Mouse (Mus musculus) CH12.LX (cell line): ENCODE results near the gene Fam162a. TPM values are rescaled to one million over a fixed set of nuclear protein-coding genes. Genes with fewer than 3 reads are reported as not detected.
A peak's percentile ranks its signal among the peaks of the same experiment; 100 is the strongest.

Experiments used
- DNase-seq: peaks from one replicate; pipeline ENCODE4 v3.0.0-alpha.2; 2013; ENCODE audit errors: extremely low read depth
- H3K27ac ChIP-seq: 2 replicates; pipeline ENCODE4 v1.5.1; 2012; ENCODE audit warnings: low read depth, mild to moderate bottlenecking, control low read depth, moderate library complexity; ENCODE audit not compliant: insufficient read depth
- H3K27me3 ChIP-seq: replicated peaks from 2 replicates; pipeline ENCODE3; 2012; ENCODE audit warnings: inconsistent platforms
- H3K36me3 ChIP-seq, 2 experiments: replicated peaks in 1 of 2; 2 replicates each; pipeline versions ENCODE3 to v1.6.1; 2012; ENCODE audit warnings: inconsistent platforms in 1 of 2, low read length in 1 of 2, mild to moderate bottlenecking in 1 of 2, mixed read lengths in 1 of 2, moderate library complexity in 1 of 2; ENCODE audit not compliant: control insufficient read depth in 1 of 2, insufficient read depth in 1 of 2
- H3K4me1 ChIP-seq, 2 experiments: 2 replicates each; pipeline ENCODE4 v1.6.1; 2012; ENCODE audit warnings: inconsistent platforms in 1 of 2, moderate library complexity in 1 of 2; ENCODE audit not compliant: insufficient read depth in 2 of 2, control insufficient read depth in 1 of 2
- H3K4me2 ChIP-seq: 2 replicates; pipeline ENCODE4 v1.6.1; 2012; ENCODE audit warnings: low read depth, mild to moderate bottlenecking, control low read depth; ENCODE audit not compliant: poor library complexity, insufficient read depth, severe bottlenecking
- H3K4me3 ChIP-seq, 3 experiments: fragments of 150-350 bp in 1 of 3; sonication (generic) in 1 of 3; replicated peaks in 1 of 3; 2 replicates each; pipeline versions ENCODE3 to v1.5.1; 2011 to 2012; ENCODE audit warnings: low read depth in 2 of 3, low read length in 2 of 3, mild to moderate bottlenecking in 2 of 3, moderate library complexity in 2 of 3, control low read depth in 1 of 3, improper control_type of control experiment in 1 of 3, inconsistent platforms in 1 of 3, mixed read lengths in 1 of 3; ENCODE audit not compliant: poor library complexity in 1 of 3
- H3K79me2 ChIP-seq: replicated peaks from 2 replicates; pipeline ENCODE4 v1.6.1; 2012; ENCODE audit warnings: mild to moderate bottlenecking, moderate library complexity; ENCODE audit not compliant: control insufficient read depth, poor library complexity, insufficient read depth, severe bottlenecking; ENCODE audit errors: extremely low read depth
- H3K9ac ChIP-seq: 2 replicates; pipeline ENCODE4 v1.6.1; 2012; ENCODE audit warnings: low read depth, mild to moderate bottlenecking, control low read depth, moderate library complexity; ENCODE audit not compliant: insufficient read depth
- H3K9me3 ChIP-seq: replicated peaks from 2 replicates; pipeline ENCODE3; 2012; ENCODE audit warnings: low read length, inconsistent platforms, mixed read lengths
- BHLHE40 ChIP-seq: IDR thresholded peaks from 2 replicates; pipeline ENCODE4 v1.6.1; 2011; ENCODE audit warnings: mild to moderate bottlenecking, low read depth, low read length, improper control_type of control experiment
- CHD1 ChIP-seq: IDR thresholded peaks from 2 replicates; pipeline ENCODE4 v1.6.1; 2012; ENCODE audit warnings: low read depth, low read length, improper control_type of control experiment, inconsistent platforms
- CHD2 ChIP-seq: IDR thresholded peaks from 2 replicates; pipeline ENCODE4 v1.6.1; 2011; ENCODE audit warnings: low read length, improper control_type of control experiment
- CTCF ChIP-seq, 2 experiments: IDR thresholded peaks in 1 of 2; conservative IDR thresholded peaks in 1 of 2; 2 replicates each; pipeline ENCODE4 v1.5.1; 2011 to 2012; ENCODE audit warnings: low read depth in 2 of 2, low read length in 2 of 2, improper control_type of control experiment in 1 of 2, inconsistent platforms in 1 of 2, mild to moderate bottlenecking in 1 of 2, moderate library complexity in 1 of 2
- EP300 ChIP-seq: IDR thresholded peaks from 2 replicates; pipeline ENCODE4 v1.6.1; 2011; ENCODE audit warnings: low read length, improper control_type of control experiment
- JUND ChIP-seq: conservative IDR thresholded peaks from 2 replicates; pipeline ENCODE4 v1.6.1; 2011; ENCODE audit warnings: low read depth, low read length, improper control_type of control experiment
- KAT2A ChIP-seq: IDR thresholded peaks from 2 replicates; pipeline ENCODE4 v1.6.1; 2012; ENCODE audit warnings: low read length, improper control_type of control experiment, inconsistent platforms; ENCODE audit not compliant: insufficient replicate concordance
- MAFK ChIP-seq: IDR thresholded peaks from 2 replicates; pipeline ENCODE4 v1.6.1; 2011; ENCODE audit warnings: low read length, improper control_type of control experiment; ENCODE audit not compliant: insufficient replicate concordance
- MEF2A ChIP-seq: IDR thresholded peaks from 2 replicates; pipeline ENCODE4 v1.6.1; 2014; ENCODE audit warnings: low read depth, mild to moderate bottlenecking, inconsistent platforms, low read length, improper control_type of control experiment, borderline replicate concordance
- MYC ChIP-seq: IDR thresholded peaks from 2 replicates; pipeline ENCODE4 v1.6.1; 2011; ENCODE audit warnings: low read depth, mild to moderate bottlenecking, improper control_type of control experiment, low read length
- SIN3A ChIP-seq: IDR thresholded peaks from 2 replicates; pipeline ENCODE4 v1.6.1; 2012; ENCODE audit warnings: low read length, improper control_type of control experiment, inconsistent platforms
- SMC3 ChIP-seq: IDR thresholded peaks from 2 replicates; pipeline ENCODE4 v1.6.1; 2011; ENCODE audit warnings: low read depth, low read length, improper control_type of control experiment
- dilution Hi-C: fragments of 300-500 bp; cut with MboI; formaldehyde crosslinking; loops from 2 replicates; pipeline ENCODE4 v1.14.3; 2020; ENCODE audit warnings: low sequenced_read_pairs; ENCODE audit not compliant: extremely low pct_unique_long_range_greater_than_20kb, extremely low pct_ligation_motif_present
- in situ Hi-C: fragments of 300-500 bp; cut with MboI; formaldehyde crosslinking; loops from 3 replicates; pipeline ENCODE4 v1.14.3; 2019; ENCODE audit warnings: low sequenced_read_pairs, low pct_ligation_motif_present, low pct_unique_long_range_greater_than_20kb, mixed read lengths
- polyA plus RNA-seq: library from polyadenylated mRNA; unstranded; fragments of >175 nt; gene quantifications from 2 replicates; pipeline ENCODE4 v1.2.1, GENCODE M21; 2012; ENCODE audit warnings: low read depth; ENCODE audit not compliant: insufficient read length
- total RNA-seq, 2 experiments: library from RNA; depleted of rRNA; stranded (reverse); fragments of 300-350 nt in 1 of 2; fragments of >200 nt in 1 of 2; gene quantifications; 2 replicates each; pipeline ENCODE4 v1.2.3; 2012 to 2014

Fam162a gene
- total and polyA plus RNA-seq, 3 experiments = 172 to 419 (median 369) TPM

DNA sequence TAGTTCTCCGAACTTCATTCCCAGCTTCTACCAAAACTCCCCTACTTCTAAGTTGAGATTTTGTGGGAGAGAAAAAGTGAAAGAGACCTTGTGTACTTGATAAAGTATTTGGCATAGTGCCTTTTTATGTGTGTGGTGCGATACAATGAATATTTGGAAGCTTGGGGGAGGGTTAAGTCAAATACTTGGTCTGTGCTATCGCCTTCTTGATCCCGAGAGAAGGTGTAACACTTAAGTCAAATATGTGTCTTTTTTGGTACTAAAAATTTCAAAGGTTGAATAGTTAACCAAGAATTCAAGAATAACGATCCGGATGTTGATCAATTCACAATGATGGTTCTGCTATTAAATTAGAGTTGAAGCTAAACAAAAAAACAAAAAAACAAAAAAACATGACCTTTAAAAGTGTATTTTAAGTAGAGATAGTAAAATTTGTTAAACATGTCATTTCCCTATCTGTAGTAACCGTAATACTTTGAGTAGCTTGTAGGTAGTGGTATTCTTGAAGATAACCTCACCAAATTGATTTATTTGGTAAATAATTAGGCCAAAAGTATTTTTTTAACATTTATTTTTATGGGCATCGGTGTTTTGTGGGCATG is 1.1 kb upstream of the Fam162a start:
- H3K79me2 ChIP-seq = peaks cover 51% of the 10 kb centered on the region
- peak overlapping the region; percentile 97 for H3K9ac ChIP-seq
- in situ Hi-C loops = no loop called here
- dilution Hi-C loops = no loop called here
- DNase-seq = no peak
- H3K36me3 ChIP-seq = peaks cover 6 to 49% of the 10 kb centered on the region in 2 experiments
- no peaks in the 10 kb centered on the region for H3K27me3 ChIP-seq
- peak overlapping the region; percentile 69 to 86 (median 84) for H3K4me3 ChIP-seq
- H3K4me1 ChIP-seq = peaks cover 13 to 55% of the 10 kb centered on the region in 2 experiments
- H3K4me2 ChIP-seq = peak overlapping the region; percentile 60; the same call in 1 of the 2 replicates
- peak overlapping the region; percentile 93 for H3K27ac ChIP-seq
- TF ChIP-seq CHD1 (peak; percentile 89; the same call in 1 of the 2 replicates), JUND (no peak)
- TF ChIP-seq, all 38 proteins: peak for 1
- H3K9me3 ChIP-seq = no peaks in the 10 kb centered on the region

DNA sequence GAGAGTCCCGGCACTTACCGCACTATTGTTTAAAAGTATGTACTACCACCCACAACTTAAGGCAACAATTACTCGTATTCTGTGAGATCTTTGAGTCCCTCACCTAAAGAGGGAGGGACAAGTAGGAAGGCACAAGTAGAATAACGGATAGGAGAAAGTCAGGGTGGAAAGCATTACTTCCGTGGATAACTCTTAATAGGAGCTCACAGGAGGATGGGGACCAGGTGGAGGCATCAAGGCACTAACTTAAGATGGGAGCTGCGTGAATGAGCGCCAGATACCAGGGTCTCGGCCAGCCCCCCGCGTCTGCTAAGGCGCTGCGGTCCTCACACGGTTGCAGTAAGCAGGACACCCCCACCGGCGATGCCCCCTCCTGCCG is 334 bp downstream of the Fam162a start:
- in situ Hi-C loops = no loop called here
- DNase-seq = no peak
- Histone ChIP-seq H3K4me3 (peak overlapping the region; percentile 84 to 98 (median 86)), H3K9ac (peak overlapping the region; percentile 97), H3K36me3 (peaks cover 1 to 49% of the 10 kb centered on the region in 2 experiments), H3K4me2 (peak overlapping the region; percentile 94), H3K79me2 (peaks cover 41% of the 10 kb centered on the region), H3K27me3 (no peaks in the 10 kb centered on the region), H3K4me1 (peaks cover 13 to 58% of the 10 kb centered on the region in 2 experiments), H3K27ac (peak overlapping the region; percentile 93), H3K9me3 (no peaks in the 10 kb centered on the region)
- dilution Hi-C loops = no loop called here
- no peak for TF ChIP-seq CHD2
- TF ChIP-seq CHD1 = peak; percentile 94; the same call in 1 of the 2 replicates
- peak; percentile 80 for TF ChIP-seq SIN3A

DNA sequence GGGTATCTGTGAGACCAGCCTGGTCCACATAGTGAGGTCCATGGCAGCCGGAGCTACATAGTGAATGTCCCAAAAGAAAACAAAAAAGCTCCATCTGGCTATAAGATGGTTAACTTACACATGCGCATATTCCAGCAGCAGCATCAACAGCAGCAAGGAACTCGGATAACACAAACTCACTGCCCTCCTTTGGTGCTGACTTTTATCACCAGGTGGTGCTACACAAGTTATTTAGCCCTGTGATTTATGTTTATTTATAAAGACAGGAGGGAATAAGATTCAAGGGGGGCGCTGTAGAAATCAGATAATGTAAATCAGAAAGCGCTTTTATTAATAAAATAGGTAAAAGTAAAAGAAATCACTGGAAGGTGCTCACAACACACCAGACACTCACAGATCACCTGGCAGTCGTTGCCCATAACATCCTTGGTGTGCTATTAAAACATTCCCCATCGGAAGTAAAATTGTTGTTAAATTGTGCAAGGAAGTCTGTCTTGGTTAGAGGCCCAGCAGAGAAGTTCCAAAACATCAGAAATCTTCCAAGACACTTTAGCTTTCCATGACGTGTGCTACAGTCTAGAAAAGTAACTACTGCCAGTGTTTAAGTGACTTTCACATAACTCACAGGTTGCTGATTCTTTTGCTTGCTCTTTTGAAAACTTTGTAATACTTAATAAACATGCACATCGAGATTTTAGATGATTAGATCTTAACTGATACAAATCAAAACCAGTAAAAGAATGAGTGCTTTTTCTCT is 1.4 kb downstream of the Fam162a start:
- H3K36me3 ChIP-seq = peaks cover 0 to 47% of the 10 kb centered on the region in 2 experiments
- peak overlapping the region; percentile 97; the same call in 1 of the 2 replicates for H3K9ac ChIP-seq
- no peaks in the 10 kb centered on the region for H3K27me3 ChIP-seq
- H3K27ac ChIP-seq = no peak overlapping the region
- peak; percentile 28 for DNase-seq
- peak overlapping the region in 2 of 3 experiments; percentile 84 to 98 for H3K4me3 ChIP-seq
- TF ChIP-seq BHLHE40 (0 out of 2 replicates have a peak, but pooled peaks have one; percentile 9), KAT2A (0 out of 2 replicates have a peak, but pooled peaks have one; percentile 16), MYC (no peak), MEF2A (no peak), SMC3 (peak; percentile 21), MAFK (peak; percentile 11; the same call in 1 of the 2 replicates), CTCF (conservative IDR thresholded peaks at IDR 0.05 in 1 of 2, IDR thresholded peaks at IDR 0.05 in 1 of 2; ENCODE audit: low read depth in 2 of 2, low read length in 2 of 2) (peak in 1 of 2 experiments; percentile 39; a peak in 2 of 4 replicates), EP300 (peak; percentile 25; the same call in 1 of the 2 replicates)
- dilution Hi-C loops (no loop called here), in situ Hi-C loops (no loop called here)
- peaks cover 31% of the 10 kb centered on the region for H3K79me2 ChIP-seq
- no peaks in the 10 kb centered on the region for H3K9me3 ChIP-seq
- H3K4me2 ChIP-seq = peak overlapping the region; percentile 94
- peaks cover 13 to 52% of the 10 kb centered on the region in 2 experiments for H3K4me1 ChIP-seq
